Mouse (Mus musculus): Measurements from ENCODE around the gene Il10rb.
A peak's percentile ranks its signal among the peaks of the same experiment; 100 is the strongest.

GRCm38 (mm10) chr16:91404828-91405577, 961 bp upstream of the Il10rb start:
- no peak for TF ChIP-seq ZMIZ1 (IDR thresholded peaks at IDR 0.05; ENCODE audit: low read depth, low read length)
- TF ChIP-seq USF1 (IDR thresholded peaks at IDR 0.05; ENCODE audit: low read depth, low read length): no peak
- TF ChIP-seq CTCF (conservative IDR thresholded peaks at IDR 0.05 in 1 of 2, IDR thresholded peaks at IDR 0.05 in 1 of 2; ENCODE audit: low read depth in 2 of 2, low read length in 2 of 2): no peak
- TF ChIP-seq ELF1 (IDR thresholded peaks at IDR 0.05; ENCODE audit: low read depth, low read length): no peak
- no peak for TF ChIP-seq SIN3A (IDR thresholded peaks at IDR 0.05; ENCODE audit: low read length)
- no peak for TF ChIP-seq POLR2A (IDR thresholded peaks at IDR 0.05; ENCODE audit: low read depth, low read length)
- TF ChIP-seq E2F4 (IDR thresholded peaks at IDR 0.05; ENCODE audit: insufficient replicate concordance, low read depth, low read length): no peak
- 0 out of 2 replicates have a peak, but pooled peaks have one; percentile 41 for TF ChIP-seq MAZ (IDR thresholded peaks at IDR 0.05; ENCODE audit: low read depth, low read length)
- no peak for TF ChIP-seq TCF12 (IDR thresholded peaks at IDR 0.05; ENCODE audit: low read depth, low read length)

Data from CH12.LX (cell line).